Mouse (Mus musculus) left cerebral cortex, postnatal 36 days (tissue): ENCODE results near the gene Vmn1r200. TPM values are rescaled to one million over a fixed set of nuclear protein-coding genes. Genes with fewer than 3 reads are reported as not detected.
"Not testable (repeated sequence)": the region's sequence is repeated elsewhere in the genome, so short reads cannot be mapped to it uniquely, and the experiment has no call there.

ENCODE experiments used
- DNase-seq, 2 experiments: peaks; one replicate each; pipeline ENCODE4 v3.0.0; 2021 to 2022; ENCODE audit warnings: low spot score in 2 of 2, mixed read lengths in 1 of 2
- intact Hi-C: fragments of 180-260 bp; cut with DNase I; formaldehyde crosslinking; loops from one replicate; pipeline ENCODE4 v1.15.1; 2025
- total RNA-seq, 2 experiments: library from RNA; stranded (reverse); gene quantifications; 2 replicates each; pipeline ENCODE4 v1.2.3; 2021

Vmn1r200 gene
- not detected for total RNA-seq

DNA sequence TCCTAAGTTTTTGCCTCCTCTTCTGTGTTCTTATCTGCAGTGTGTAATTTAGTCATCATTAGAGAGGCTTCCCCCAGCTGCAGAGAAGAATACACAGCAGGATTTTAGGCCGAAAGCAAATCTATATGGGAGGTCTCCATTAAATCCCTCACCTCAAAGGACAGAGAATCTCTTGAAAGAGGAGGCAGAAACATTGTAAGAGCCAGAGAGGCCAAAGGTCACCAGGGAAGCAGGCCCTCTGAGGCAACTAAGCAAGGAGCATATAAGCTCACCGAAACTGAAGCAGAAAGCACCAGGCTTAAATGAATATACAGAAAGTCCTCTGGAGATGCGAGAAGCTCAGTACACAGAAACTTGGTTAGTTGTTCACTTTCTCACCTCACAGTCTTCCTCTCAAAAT lies at the start of gene Vmn1r200:
Vmn1r200 (plus strand) TSS at position 301 of the 400 bp plus-strand sequence.
- intact Hi-C loops, result no loop called here

DNA sequence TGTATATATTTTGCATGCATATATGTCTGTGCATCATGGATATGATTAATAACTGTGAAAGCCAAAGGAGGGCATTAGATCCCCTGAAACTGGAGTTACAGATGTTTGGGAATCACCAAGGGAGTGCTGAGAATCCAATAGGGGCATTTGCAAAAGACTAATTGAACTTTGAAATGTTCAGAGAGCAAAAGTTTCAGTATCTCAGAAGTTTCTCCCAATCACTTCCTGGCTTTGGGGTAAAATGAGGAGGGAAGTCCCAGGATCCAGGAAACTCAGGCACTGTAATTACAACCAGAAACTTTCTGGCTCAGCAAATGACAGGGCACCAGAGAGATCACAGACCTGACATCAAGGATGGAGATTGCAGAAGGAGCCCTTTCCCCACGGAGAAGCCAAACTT lies 40.1 kb upstream of the Vmn1r200 start, which contains the start of gene Vmn1r198:
Vmn1r198 (plus strand) TSS at position 301 of the 400 bp plus-strand sequence.
- no peak for DNase-seq
- intact Hi-C loops, result no loop called here

More for the DNA sequence above, at the start of gene Vmn1r200:
- DNase-seq, result no peak

DNA sequence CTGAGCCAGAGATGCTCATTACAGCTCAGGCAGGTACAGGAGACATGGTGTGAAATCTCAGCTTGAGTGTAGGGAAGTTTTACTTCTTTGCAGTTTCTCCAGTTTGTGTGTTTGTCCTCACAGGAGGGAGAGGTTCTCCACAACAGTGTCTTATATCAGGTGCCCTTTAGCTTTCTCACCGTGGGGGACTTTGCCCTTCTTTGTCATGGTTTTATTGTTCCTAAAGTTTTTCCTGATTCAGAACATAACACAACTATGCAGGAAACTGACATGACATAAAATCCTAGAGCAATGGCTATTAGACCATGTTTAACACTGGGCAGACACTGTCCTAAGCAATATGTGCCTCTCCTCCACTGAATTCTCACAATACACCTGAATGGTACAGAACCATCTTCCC lies 39.4 kb upstream of the Vmn1r200 start:
- no peak for DNase-seq
- intact Hi-C loops, result no loop called here

DNA sequence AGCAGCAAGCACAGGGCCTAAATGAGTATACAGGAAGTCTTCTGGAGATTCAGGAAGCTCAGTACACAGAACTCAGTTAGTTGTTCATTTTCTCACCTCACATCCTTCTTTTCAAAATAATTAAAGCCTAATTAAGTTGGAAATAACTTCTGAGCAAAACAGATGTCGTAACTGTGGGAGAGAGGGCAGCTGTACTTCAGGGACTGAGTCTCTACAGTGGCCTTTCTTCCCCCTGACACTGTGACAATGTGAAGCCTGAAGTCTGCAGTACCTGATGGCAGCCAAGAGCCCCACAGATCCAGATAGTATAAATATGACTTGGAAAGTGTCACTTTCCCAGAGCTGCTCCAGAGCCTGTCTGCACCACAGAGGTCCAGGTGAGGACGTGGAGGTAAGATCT lies 10.7 kb upstream of the Vmn1r200 start, which contains the start of gene Vmn1r199:
Vmn1r199 (plus strand) TSS at position 301 of the 400 bp plus-strand sequence.
- intact Hi-C loops, result no loop called here

DNA sequence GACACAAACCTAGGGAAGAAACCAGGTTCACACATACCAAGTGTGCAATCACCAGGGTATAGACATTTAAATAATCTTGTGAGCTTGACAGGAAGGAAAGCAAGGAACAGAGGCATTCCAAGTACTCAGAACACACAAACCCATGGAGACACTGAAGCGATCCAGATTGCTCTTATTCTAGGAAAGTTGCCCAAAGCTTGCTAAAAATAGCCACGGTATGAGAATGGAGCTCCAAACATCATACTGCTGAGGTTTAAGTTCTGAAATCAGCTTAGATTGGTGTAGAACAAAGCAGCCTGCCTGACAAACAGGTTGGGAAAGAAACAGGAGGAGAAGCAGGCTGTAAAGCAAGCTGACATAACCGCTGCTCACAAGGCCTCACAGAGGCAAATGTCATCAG lies 9.0 kb upstream of the Vmn1r200 start:
- intact Hi-C loops, result not testable (repeated sequence)
- DNase-seq, result peak; percentile 22 to 34

More for the DNA sequence above, 10.7 kb upstream of the Vmn1r200 start, which contains the start of gene Vmn1r199:
- DNase-seq, result no peak

DNA sequence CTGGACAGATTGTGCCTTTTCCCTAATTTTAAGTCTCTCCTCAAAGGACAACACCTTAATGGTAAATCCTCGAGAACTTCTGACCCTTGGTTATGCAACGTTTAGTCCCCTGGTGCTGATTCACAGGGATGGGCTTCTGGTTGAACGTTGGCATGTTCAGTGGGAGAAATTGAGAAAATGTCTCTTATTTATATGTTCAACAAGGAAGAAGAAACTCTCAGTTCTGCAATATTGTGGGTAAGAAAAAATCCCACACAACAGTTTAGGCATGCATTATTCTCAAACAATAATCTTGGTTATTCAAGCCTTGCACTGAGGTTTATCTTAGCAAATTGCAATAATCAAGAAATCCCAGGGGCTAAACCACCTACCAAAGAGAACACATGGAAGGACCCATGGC lies 6.8 kb upstream of the Vmn1r200 start:
- intact Hi-C loops, result no loop called here

DNA sequence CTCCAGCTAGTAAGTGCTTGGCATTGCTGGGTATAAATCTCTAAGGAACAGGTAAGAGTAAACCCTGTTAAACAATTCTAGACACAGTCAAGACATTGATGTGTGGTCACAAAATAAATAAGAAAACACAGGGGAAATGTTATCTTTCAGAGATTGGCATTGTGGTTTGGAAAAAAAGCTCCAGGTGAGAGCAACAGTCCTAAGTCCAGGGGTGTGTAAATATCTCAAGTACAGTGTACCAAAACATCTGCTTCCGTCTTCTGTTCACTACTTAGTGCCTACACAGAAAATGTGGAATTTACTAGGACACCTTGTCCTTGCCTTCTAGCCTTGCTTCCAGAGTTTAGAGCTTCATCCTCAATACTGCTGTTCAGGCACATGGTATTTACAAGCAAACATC lies 3.1 kb upstream of the Vmn1r200 start:
- no peak for DNase-seq
- intact Hi-C loops, result no loop called here

More for the DNA sequence above, 6.8 kb upstream of the Vmn1r200 start:
- DNase-seq, result no peak

DNA sequence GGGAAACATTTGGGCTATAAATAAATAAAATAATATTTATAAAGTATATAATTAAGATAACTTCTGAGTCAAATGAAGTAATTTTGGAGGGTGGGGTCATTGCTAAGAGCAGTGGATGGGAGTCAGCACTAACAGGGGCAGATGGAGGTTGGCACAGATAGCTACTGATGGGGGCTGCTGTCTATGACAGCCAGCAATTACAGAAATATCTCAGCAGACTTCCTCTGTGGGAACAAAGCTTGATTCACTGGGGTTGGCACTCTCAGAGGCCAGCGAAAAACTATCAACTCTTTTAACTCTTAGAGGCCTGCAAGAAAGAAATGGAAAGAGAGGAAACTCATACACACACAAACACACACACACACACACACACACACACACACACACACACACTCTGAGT lies 12.8 kb downstream of the Vmn1r200 start:
- no peak for DNase-seq
- intact Hi-C loops, result no loop called here

Other genes starting within 250 kb of the Vmn1r200 start
- not detected for gene Vmn1r191, start 206.4 kb upstream of the Vmn1r200 start, total RNA-seq
- not detected for gene Vmn1r192, start 199.2 kb upstream of the Vmn1r200 start, total RNA-seq
- not detected for gene Vmn1r193, start 167.2 kb upstream of the Vmn1r200 start, total RNA-seq
- not detected for gene Vmn1r194, start 146.2 kb upstream of the Vmn1r200 start, total RNA-seq
- gene Vmn1r195, start 119.9 kb upstream of the Vmn1r200 start, total RNA-seq, result not detected
- gene Vmn1r196, start 100.5 kb upstream of the Vmn1r200 start, total RNA-seq, result not detected
- not detected for gene Vmn1r197, start 65.8 kb upstream of the Vmn1r200 start, total RNA-seq
- gene Vmn1r198, start 40.0 kb upstream of the Vmn1r200 start, total RNA-seq, result not detected
- not detected for gene Vmn1r199, start 10.6 kb upstream of the Vmn1r200 start, total RNA-seq
- gene Vmn1r201, start 81.5 kb downstream of the Vmn1r200 start, total RNA-seq, result not detected
- under 1 TPM in 1 of 2 experiments, not detected in 1; 0.07 TPM for gene Vmn1r202, start 115.0 kb downstream of the Vmn1r200 start, total RNA-seq
- not detected for gene Vmn1r203, start 127.7 kb downstream of the Vmn1r200 start, total RNA-seq
- gene Vmn1r204, start 162.8 kb downstream of the Vmn1r200 start, total RNA-seq, result not detected
- not detected for gene Vmn1r205, start 202.6 kb downstream of the Vmn1r200 start, total RNA-seq
- under 1 TPM in 1 of 2 experiments, not detected in 1; 0.32 TPM for gene Vmn1r206, start 233.9 kb downstream of the Vmn1r200 start, total RNA-seq